Mouse (Mus musculus) lung, postnatal 0 days (tissue): ENCODE measurements at regions not wholly inside any gene's neighbourhood (a gene's known extent, or its start where the extent isn't known, plus 50 kb on each side); places are given as distances from the start of the nearest gene placed in this dataset.

Source experiments
- ATAC-seq: fragments of 200-750 bp; cut with Nextera tagmentation; 2 replicates; pipeline ENCODE4 v1.8.0; 2017; ENCODE audit warnings: moderate library complexity
- DNase-seq: peaks from one replicate; pipeline ENCODE4 v3.0.0-alpha.2; 2016; ENCODE audit warnings: low spot score
- H3K27ac ChIP-seq: fragments of 300-500 bp; sonication (generic); 2 replicates; pipeline ENCODE4 v1.5.1; 2014; ENCODE audit warnings: antibody characterized with exemption, mild to moderate bottlenecking, low read length, mixed read lengths
- H3K27me3 ChIP-seq: fragments of 300-500 bp; sonication (generic); replicated peaks from 2 replicates; pipeline ENCODE4 v1.6.1; 2014; ENCODE audit warnings: low read length, mixed read lengths; ENCODE audit not compliant: insufficient read depth
- H3K36me3 ChIP-seq: fragments of 300-500 bp; sonication (generic); 2 replicates; pipeline ENCODE4 v1.6.1; 2014; ENCODE audit warnings: low read length, mixed read lengths; ENCODE audit not compliant: insufficient read depth
- H3K4me1 ChIP-seq: fragments of 300-500 bp; sonication (generic); 2 replicates; pipeline ENCODE4 v1.6.1; 2014; ENCODE audit warnings: antibody characterized with exemption, low read depth, low read length, mixed read lengths; ENCODE audit not compliant: insufficient read depth
- H3K4me2 ChIP-seq: fragments of 300-500 bp; sonication (generic); replicated peaks from 2 replicates; pipeline ENCODE4 v1.6.1; 2014; ENCODE audit warnings: low read depth, mild to moderate bottlenecking, low read length, moderate library complexity, mixed read lengths
- H3K4me3 ChIP-seq: fragments of 300-500 bp; sonication (generic); 2 replicates; pipeline ENCODE4 v1.5.1; 2014; ENCODE audit warnings: low read depth, low read length
- H3K9ac ChIP-seq: fragments of 300-500 bp; sonication (generic); replicated peaks from 2 replicates; pipeline ENCODE4 v1.6.1; 2014; ENCODE audit warnings: low read depth, mild to moderate bottlenecking
- H3K9me3 ChIP-seq: fragments of 300-500 bp; sonication (generic); 2 replicates; pipeline ENCODE4 v1.6.1; 2016; ENCODE audit warnings: low read length, mixed read lengths
- CTCF ChIP-seq: IDR thresholded peaks from 2 replicates; pipeline ENCODE4 v1.5.1; 2016; ENCODE audit warnings: antibody characterized with exemption, mild to moderate bottlenecking
- EP300 ChIP-seq: IDR thresholded peaks from 2 replicates; pipeline ENCODE4 v1.6.1; 2016; ENCODE audit warnings: antibody characterized with exemption, mild to moderate bottlenecking, control low read depth
- WGBS: fragments of 180-500 bp; shearing (Covaris S2); extraction: QIAGEN DNeasy Blood & Tissue Kit; methylation state at CpG from one replicate; pipeline ENCODE4 v1.1.7; 2014; 5-methylcytosine and 5-hydroxymethylcytosine counted together

GRCm38 (mm10) chr7:125112820-125113273 lies 331.6 kb upstream of the Kdm8 start:
- ATAC-seq (no peak), DNase-seq (no peak)
- no peak for TF ChIP-seq CTCF
- TF ChIP-seq EP300 = no peak
- H3K4me2 ChIP-seq = no peak overlapping the region
- H3K27me3 ChIP-seq = no peaks in the 10 kb centered on the region
- WGBS = 79% methylated on average over 9 of the region's 9 CpGs
- no peaks in the 10 kb centered on the region for H3K36me3 ChIP-seq
- no peak overlapping the region for H3K9ac ChIP-seq
- H3K9me3 ChIP-seq = no peaks in the 10 kb centered on the region
- no peak overlapping the region for H3K27ac ChIP-seq
- H3K4me3 ChIP-seq = no peak overlapping the region
- no peaks in the 10 kb centered on the region for H3K4me1 ChIP-seq

DNA sequence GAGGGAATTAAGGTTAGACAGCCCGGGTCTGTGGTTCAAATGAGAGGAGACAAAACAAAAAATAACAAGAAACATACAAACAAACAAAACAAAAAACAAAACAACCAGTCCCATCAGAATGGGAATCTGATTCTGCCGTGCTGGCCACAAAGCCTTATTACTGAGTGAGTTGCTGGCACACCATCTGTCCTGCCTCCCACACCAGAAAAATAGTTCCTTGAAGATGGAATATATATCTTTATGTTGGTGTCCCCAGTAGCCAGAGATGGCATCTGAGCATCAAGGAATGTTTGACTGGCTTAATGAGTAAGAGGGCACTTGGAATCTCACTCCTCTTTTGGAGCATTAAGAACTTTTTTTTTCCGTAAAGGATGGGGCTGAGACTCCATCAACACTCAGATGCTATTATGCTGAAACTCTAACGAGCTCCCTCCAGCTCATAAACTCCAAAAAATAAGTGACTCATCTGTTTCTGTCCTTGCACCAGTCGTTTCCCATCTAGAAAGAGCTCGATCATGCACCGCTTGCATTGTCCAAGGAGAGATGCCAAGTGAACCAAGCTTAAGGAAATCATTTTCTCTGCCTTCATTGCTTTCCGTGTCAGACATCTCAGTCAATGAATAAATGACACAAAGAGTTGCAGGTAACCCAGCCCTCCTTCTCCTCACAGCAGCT lies 329.0 kb upstream of the Kdm8 start:
- H3K9ac ChIP-seq = no peak overlapping the region
- no peaks in the 10 kb centered on the region for H3K27me3 ChIP-seq
- no peaks in the 10 kb centered on the region for H3K36me3 ChIP-seq
- ATAC-seq = no peak
- no peak for TF ChIP-seq EP300
- TF ChIP-seq CTCF = no peak
- no peak for DNase-seq
- H3K9me3 ChIP-seq = no peaks in the 10 kb centered on the region
- 77% methylated on average over 8 of the region's 8 CpGs for WGBS
- H3K27ac ChIP-seq = no peak overlapping the region
- no peak overlapping the region for H3K4me3 ChIP-seq
- H3K4me2 ChIP-seq = no peak overlapping the region
- no peaks in the 10 kb centered on the region for H3K4me1 ChIP-seq

DNA sequence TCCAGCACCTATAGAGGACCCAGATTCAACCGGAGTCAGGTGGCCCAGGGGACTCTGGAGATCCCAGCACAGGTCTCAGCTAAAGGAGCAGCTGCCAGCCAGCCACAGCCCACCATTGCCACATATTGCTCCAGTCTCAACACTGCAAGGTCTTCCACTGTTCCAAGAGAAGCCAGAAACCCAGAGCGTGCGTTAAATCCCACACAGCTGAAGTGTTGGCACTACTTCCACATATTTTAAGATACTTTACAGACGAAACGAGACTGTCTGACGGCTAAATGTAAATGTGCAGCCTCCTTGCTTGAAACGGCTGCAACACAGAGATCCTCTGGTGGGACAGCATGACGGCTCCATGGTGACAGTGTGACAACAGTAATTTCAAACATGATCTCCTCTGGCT lies 327.3 kb upstream of the Kdm8 start:
- H3K9me3 ChIP-seq = no peaks in the 10 kb centered on the region
- no peak for ATAC-seq
- H3K27ac ChIP-seq = no peak overlapping the region
- DNase-seq = peak; percentile 33
- no peak overlapping the region for H3K9ac ChIP-seq
- H3K36me3 ChIP-seq = no peaks in the 10 kb centered on the region
- no peaks in the 10 kb centered on the region for H3K27me3 ChIP-seq
- TF ChIP-seq EP300 = no peak
- TF ChIP-seq CTCF = no peak
- WGBS = 55% methylated on average over 8 of the region's 8 CpGs
- H3K4me2 ChIP-seq = no peak overlapping the region
- H3K4me1 ChIP-seq = no peaks in the 10 kb centered on the region
- no peak overlapping the region for H3K4me3 ChIP-seq

DNA sequence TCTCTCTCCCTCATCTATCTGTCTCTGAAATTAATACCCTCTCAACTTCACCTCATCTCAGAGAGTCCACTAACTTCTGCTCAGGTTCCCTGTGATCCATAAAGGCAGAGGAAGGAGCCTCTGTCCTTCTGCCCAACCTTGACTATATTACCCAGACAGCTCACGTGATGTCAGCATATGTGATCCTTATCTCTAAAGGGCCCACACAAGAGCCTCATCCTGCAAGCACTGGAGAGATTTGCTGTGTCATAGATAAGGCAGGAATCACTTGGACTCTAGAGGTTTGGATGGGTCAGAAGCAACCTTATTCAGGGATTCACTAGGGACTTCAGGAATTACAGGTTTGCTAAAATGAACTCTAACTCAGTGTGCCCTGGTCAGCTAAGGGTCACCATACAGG lies 315.3 kb upstream of the Kdm8 start:
- TF ChIP-seq CTCF (no peak), EP300 (no peak)
- Histone ChIP-seq H3K27ac (no peak overlapping the region), H3K4me1 (no peaks in the 10 kb centered on the region), H3K9ac (no peak overlapping the region), H3K9me3 (no peaks in the 10 kb centered on the region), H3K4me3 (no peak overlapping the region), H3K4me2 (no peak overlapping the region), H3K36me3 (no peaks in the 10 kb centered on the region), H3K27me3 (no peaks in the 10 kb centered on the region)
- 32% methylated on average over 1 of the region's 1 CpGs for WGBS
- DNase-seq (no peak), ATAC-seq (no peak)

DNA sequence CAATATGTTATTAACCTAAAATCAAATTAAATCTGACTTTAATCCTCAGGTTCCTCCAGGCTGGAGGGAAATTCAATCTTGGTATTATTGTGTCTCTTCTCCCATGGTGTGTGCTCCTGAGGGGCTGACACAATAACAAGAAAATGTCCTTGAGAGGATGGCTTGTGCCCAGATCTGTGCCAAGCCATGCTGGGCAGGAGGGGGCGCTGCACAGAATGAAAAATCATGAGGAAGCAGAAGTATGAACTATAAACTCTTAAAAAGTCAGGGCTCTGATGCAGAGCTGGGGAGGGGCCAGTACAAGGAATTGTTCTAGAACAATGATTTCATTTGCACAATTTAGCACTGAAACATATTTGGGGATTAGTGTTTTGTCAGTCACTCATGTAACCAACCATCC lies 312.5 kb upstream of the Kdm8 start:
- H3K9me3 ChIP-seq = no peaks in the 10 kb centered on the region
- TF ChIP-seq EP300 (no peak), CTCF (no peak)
- 37% methylated on average over 1 of the region's 1 CpGs for WGBS
- no peak overlapping the region for H3K9ac ChIP-seq
- no peaks in the 10 kb centered on the region for H3K27me3 ChIP-seq
- H3K4me3 ChIP-seq = no peak overlapping the region
- DNase-seq (no peak), ATAC-seq (no peak)
- no peak overlapping the region for H3K27ac ChIP-seq
- H3K36me3 ChIP-seq = no peaks in the 10 kb centered on the region
- H3K4me2 ChIP-seq = no peak overlapping the region
- H3K4me1 ChIP-seq = no peaks in the 10 kb centered on the region

DNA sequence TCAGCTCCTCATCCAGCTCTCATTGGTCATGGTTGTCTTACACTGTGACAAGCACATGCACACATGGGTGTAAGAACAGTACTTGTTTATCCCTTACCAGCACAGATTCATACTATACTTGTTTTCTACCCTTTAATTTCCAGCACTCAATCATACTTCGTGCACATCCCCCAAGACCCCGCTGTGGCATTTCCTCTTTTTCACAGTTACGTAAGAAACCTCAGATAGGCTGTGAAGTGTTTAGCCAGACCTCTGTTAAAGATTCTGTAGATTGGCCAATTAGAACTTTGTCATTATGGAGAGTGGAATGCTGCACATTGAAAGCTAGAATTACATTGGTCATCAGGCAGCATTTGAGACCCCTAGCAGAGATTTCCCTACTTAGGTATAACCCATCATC lies 305.9 kb upstream of the Kdm8 start:
- no peak overlapping the region for H3K27ac ChIP-seq
- DNase-seq (no peak), ATAC-seq (no peak)
- H3K27me3 ChIP-seq = no peaks in the 10 kb centered on the region
- 56% methylated on average over 3 of the region's 3 CpGs for WGBS
- TF ChIP-seq EP300 (no peak), CTCF (no peak)
- no peak overlapping the region for H3K4me3 ChIP-seq
- H3K36me3 ChIP-seq = no peaks in the 10 kb centered on the region
- no peak overlapping the region for H3K9ac ChIP-seq
- no peak overlapping the region for H3K4me2 ChIP-seq
- no peaks in the 10 kb centered on the region for H3K4me1 ChIP-seq
- H3K9me3 ChIP-seq = no peaks in the 10 kb centered on the region

DNA sequence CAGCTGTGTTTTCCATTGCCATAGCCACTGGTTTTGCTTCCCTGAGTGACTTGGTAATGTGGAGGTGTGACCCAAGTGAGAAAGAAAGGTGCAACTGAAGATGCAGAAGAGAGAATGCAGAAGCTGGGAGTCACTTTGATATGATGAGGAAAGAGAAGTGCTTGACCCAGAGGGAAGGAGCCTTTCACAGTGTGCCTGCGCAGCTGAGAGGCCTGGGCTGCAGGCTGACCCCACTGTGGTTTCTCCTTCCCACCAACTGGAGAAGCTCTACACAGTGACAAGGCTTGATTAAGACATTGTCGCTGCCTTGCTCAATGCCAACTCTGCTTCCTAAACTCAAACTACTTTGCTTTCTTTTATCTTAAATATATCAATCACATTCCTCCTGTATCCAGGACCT lies 305.3 kb upstream of the Kdm8 start:
- H3K36me3 ChIP-seq = no peaks in the 10 kb centered on the region
- no peaks in the 10 kb centered on the region for H3K4me1 ChIP-seq
- H3K9ac ChIP-seq = no peak overlapping the region
- H3K27me3 ChIP-seq = no peaks in the 10 kb centered on the region
- no peak for TF ChIP-seq EP300
- no peak for TF ChIP-seq CTCF
- ATAC-seq (no peak), DNase-seq (no peak)
- no peak overlapping the region for H3K4me2 ChIP-seq
- no peaks in the 10 kb centered on the region for H3K9me3 ChIP-seq
- WGBS = 72% methylated on average over 2 of the region's 2 CpGs
- H3K4me3 ChIP-seq = no peak overlapping the region
- no peak overlapping the region for H3K27ac ChIP-seq
